Mouse (Mus musculus): ENCODE measurements around the gene Tgfbr3l.

The Tgfbr3l gene

DNA sequence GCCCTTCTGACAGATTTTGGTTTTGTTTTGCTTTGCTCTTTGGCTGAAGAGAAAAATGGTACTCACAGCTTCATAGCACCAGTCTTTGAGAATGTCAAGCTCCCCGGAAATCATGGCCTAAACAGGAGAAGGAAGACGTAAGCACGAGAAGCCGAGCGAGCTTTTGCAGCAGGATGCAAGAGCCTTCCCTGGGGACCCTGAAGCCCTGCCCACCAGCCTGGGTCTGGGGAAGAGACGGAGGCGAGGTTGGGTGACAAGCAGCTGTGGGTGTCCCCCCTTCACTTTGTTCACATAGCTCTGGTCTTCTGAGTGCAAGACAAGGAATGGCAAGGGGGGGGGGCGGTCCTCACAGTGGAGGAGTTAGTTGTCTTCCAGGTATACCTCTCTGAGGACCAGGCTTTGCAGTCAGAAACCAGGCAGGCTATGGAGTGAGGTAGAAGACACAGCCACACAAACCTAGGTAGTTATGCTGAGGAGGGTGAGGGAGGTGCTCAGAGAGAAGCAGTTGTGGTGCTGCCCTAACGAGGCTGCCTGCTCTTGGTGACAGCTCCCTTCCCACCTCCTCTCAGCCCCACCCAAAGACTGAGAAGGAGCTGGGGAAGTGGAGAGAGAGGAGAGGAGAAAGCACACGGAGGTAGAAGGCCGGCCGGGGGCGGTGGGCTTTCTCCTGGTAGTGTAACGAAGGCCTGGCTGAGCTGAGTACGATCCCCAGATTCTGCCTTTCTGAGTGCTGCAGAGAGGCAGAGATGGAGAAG lies 17.3 kb downstream of the Tgfbr3l start:
- no peak for DNase-seq (ENCODE audit: low read depth)

DNA sequence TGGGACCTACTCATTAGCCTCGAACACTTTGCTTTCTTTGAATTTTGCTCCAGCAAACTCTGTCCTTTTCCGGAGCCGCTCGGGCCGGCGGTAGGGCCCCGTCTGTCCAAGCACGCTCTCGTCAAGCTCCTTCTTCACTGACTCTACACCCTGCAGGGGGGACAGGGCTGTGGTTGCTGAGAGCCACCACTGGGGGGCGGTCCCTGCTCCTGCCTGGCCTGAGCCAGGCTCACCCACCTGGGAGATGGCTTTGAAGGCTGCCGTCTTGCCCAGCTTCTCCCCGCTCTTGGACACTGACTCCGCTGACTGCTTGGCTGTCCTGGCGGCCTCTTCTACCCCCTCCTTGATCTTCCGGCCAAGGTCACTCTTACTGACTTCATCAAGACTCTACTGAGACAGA lies 19.6 kb downstream of the Tgfbr3l start:
- DNase-seq (ENCODE audit: low read depth) = peak; percentile 22

DNA sequence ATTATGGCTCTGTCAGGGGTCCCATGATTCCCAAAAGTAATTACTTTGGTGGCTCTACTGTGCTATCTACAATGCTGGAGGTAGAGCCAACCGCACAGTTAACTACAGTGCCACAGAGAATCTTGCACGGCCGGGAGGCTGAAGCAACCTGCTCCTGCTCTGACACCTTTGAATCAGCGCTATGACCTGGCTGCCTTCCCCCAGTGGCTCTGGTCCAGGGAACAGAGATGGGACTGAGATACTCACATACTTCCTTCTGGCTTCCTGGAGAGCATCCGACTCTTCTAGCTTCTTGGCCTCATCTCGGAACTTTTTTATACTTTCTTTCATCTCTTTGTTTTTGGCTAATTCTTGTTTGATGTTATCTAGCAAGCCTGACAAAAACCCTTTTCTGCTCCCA lies 21.6 kb downstream of the Tgfbr3l start:
- DNase-seq (ENCODE audit: low read depth) = no peak

DNA sequence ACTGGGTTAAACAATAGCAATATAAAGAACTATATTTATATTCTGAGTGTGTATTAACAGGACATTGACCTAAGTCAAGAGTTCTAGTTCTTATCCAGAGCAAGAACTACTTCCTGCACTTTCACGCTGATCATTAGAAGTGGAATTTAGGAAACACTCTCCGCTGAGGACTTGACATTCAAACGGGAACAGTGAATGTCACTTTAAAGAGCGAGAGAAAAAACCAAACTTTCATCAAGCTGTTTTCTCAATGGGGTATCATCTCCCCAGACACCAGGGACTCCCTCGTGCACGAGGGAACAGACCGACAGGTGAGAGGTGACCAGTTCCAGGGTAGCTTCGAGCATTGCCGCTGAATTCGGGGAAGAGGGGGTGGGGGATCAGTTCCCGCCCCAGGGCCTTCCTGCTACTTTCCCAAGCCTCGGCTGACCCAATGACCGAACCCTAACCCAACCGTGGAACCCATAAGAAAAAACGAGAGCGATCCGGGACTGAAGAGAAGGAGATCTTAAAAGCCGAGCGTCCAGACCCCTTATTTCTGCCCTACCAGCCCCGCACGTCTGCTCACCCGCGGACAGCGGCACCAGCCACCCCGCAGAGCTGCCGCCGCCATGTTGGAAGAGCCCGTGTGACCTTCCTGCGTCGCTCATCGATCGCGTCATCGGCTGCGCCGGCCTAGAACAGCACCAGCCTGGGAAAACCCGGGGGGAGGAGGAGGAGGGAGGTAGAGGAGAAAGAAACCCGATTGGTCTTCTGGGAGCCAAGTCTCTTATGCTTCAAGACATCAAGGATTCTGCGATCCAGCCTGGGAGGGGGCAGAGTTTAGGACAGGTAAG lies 27.5 kb downstream of the Tgfbr3l start, which contains the start of gene Timm44:
Gene Timm44, minus strand, starts transcription at position 639 of the 836 bp plus-strand sequence.
- peak; percentile 96 for DNase-seq (ENCODE audit: low read depth)

DNA sequence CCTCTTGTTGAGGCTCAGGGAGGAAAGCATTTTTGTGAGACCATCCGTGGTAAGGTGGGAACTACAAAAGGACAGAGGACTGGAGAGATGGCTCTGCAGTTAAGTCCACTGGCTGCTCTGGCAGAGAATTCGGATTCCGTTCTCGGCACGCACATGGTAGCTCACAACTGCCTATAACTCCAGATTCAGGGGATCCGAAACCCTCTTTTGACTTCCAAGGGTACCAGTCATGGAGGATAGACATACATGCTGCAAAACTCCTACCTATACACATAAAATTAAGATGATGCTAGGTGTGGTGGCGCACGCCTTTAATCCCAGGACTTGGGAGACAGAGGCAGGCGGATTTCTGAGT lies 28.1 kb downstream of the Tgfbr3l start:
- no peak for DNase-seq (ENCODE audit: low read depth)

DNA sequence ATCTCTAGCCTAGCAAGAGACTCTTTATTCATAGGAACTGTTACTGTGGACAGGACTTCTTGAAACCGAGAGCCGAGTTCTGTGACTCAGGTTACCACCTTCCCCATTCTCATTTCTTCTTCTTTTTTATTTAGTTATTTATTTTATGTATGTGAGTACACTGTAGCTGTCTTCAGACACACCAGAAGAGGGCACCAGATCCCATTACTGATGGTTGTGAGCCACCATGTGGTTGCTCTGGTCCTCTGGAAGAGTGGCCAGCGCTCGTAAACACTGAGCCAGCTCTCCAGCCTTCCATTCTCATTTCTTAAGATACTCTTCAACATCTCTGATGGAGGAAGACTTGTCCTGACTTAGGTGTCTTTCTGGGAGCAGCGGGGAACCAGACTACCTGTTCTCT lies 44.7 kb downstream of the Tgfbr3l start:
- no peak for DNase-seq (ENCODE audit: low read depth)

DNA sequence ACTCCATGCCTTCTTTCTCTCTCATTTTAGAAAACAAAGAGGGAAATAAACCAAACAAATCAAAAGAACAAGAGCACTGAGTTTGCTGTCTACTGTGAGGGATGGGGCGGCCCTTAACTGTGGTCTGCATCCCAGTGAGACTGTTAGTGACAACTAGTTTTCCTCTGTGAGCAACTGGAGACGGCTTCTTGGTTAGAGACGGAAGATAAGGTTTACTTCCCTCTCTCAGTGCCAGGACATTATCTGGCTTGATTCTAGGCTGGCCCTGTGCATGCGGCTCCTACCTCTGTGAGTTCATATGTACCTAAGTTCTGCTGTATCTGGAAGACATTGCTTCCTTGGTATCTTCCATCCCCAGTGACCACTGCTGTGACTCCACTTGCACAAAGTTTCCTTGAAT lies 49.8 kb downstream of the Tgfbr3l start:
- DNase-seq (ENCODE audit: low read depth) = no peak
